Mouse (Mus musculus): Measurements from ENCODE around the gene Hamp2. TPM values are rescaled to one million over a fixed set of nuclear protein-coding genes. Genes with fewer than 3 reads are reported as not detected.

Gene Hamp2
- not detected for polyA plus RNA-seq (2017; shearing (Covaris generic))

DNA sequence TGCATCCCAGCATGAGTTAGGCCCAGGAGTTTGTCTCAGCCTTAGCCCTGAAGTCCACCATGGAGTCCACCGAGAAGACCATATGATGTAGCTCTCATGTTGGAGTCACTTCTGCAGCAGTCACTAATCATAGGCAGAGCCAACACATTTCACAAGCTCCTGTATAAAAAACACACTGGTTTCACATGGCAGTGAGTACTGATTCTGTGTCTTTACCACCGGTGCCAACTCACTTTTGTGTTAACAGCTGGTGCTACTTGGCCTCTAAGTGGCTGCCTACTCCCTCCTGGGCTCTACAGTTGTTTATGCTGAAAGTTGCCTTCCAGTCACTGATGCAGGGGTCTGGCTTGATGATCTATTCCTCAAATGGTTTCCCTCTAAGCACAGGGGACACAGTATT, at the start of gene Hamp2:
Gene Hamp2, minus strand, starts transcription at position 101 of the 400 bp plus-strand sequence.

DNA sequence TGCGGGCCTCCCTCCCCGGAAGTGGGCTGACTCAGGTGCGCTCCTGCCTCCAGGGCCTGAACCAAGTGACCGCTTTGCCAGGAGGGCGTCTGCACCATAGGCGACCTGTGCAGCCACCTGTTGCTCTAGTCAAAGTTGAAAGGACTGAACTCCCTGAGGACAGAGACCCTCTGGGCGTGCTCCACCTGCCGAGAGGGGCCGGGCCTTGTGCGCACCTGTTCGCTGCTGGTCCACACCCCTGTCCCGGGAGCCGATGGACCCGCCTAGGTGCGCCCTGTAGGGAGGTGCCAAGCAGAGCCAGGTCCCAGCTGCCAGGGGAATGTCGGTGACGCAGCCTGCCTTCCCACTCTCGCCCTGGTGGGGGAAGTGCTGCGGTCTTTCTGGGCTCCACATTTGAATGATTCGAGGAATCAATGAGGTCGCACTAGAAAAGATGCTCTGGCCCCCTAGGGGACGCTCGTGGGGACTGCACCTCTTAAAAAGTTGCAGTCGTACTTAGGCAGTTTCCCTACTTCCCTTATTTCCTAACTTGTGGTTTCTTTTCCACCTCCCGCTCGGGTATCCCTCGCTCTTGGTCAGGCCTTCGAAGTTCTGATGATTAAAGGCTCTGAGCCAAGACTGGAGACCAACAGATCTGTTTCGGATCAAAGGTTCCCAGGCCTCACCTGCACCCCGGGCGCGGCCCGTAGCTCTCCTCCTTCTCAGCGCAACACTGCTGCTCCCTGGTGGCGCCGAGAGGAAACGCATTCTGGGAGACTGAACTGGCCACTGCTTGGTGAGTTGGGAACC, 49.2 kb upstream of the Hamp2 start, which contains the start of gene Fam187b:
Gene Fam187b, plus strand, starts transcription at position 290 of the 789 bp plus-strand sequence.

DNA sequence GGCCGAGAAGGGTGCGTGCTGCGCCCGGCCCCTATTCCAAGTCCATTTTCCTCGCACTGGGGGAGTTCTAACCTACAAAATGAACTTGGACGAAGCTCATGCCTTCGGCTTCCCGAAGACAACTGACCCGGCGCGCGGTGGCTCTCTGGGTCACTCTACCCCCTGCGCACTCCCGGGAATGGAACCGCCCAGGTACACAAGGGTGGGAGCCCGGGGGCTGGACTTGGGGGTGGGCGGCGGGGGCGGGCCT, 48.7 kb upstream of the Hamp2 start, which contains the start of gene Lsr:
Gene Lsr, minus strand, starts transcription at position 214 of the 250 bp plus-strand sequence.

DNA sequence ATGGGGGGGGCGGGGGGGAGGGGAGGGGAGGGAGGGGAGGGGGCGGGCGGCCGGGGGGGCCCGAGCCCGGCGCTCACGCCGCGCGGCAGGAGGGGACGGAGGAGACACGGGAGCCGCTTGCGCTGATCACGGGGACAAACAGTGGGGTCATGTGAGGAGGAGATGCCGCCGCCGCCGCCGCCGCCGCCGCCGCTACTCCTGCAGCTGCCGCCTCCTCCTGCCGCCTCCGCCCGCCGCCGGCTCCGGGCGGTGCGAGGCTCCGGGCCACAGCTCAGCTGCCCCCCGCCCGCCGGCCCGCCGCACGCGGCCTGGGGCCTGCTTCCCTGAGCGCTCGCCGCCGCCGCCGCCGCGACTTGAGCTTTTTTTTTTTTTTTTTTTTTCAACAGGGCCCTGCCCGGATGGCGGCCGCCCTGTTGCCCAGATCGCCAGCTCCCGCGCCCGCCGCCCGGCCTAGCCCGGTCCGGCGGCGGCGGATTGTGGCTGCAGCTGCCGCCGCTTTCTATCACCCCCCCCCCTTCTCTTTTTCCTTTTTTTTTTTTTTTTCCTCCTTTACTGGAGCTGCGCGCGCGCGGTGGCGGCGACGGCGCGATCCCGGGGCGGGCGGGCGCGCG, 32.4 kb upstream of the Hamp2 start, which contains the start of gene Usf2:
Gene Usf2, minus strand, starts transcription at position 48 of the 611 bp plus-strand sequence.

DNA sequence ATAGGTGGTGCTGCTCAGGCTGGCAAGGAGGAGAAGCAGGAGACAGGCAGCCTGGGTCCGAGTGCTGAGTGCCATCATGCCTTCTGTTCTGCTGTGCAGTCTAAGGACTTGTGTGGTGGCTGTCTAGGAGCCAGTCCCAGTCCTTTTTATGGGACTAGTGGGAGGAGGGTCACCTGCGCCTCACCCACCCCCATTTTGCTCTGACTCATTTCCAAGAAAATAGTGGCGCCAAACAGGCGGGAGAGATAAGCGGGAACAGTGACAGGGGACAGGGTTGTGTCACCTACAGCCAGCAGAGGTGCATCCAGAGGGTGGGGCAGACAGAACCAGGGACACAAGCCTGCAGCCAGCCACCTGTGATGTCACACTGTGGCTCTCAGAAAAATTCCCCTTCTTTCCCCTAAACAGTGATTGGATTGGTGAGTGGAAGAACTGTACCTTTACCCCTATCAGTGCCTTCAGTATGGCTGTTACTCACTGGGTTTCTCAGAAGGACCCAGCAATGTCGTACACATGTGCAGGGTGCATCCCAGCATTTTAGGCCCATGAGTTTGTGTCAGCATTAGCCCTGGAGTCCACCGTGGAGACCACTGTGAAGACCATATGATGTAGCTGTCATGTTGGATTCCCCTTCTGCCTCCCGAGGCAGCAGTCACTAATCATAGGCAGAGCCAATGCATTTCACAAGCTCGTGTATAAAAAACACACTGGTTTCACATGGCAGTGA, 19.6 kb upstream of the Hamp2 start, which contains the start of gene Hamp:
Gene Hamp, minus strand, starts transcription at position 124 of the 727 bp plus-strand sequence.

DNA sequence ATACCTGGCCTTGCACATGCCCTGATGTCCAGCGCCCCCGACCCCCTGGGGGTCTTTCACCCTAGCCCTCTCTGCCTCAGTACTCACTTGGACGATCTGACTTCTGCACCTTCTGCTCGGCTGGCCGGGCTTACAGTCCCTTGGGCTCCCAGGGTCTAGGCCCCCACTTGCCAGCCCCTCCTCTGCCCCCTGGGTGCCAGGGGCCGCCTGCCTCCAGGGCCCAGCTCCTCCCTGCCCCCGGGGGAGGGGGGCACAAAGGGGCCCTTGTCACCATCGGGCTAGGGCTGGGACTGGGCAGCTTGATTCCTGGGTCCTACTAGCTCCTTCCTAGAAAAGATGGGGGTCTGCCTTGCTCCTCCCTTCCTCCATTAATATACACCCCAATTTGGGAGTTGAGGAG, 9.7 kb downstream of the Hamp2 start, which contains the start of gene Mag:
Gene Mag, minus strand, starts transcription at position 142 of the 400 bp plus-strand sequence.

DNA sequence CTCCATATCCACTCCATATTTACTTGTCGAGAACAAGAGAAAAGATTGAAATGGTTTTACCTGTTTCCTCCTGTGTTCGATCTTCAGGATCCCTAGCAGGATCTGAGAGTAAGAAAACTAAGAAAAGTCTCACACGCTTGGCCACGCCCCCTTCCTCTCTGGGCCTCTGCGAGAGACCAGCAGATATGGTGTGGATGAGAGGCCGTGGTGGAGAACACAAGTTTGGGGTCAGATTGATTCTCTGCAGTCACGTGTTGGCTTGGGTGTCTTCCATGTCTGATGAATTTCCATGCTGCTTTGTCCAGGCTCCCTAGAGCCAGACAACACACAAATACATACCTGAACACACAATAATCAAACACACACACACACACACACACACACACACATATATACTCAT, 44.3 kb downstream of the Hamp2 start, which contains the start of gene Cd22:
Gene Cd22, minus strand, starts transcription at position 167 of the 400 bp plus-strand sequence.

Other genes starting within 250 kb of the Hamp2 start
- gene 2200002J24Rik, start 225.8 kb downstream of the Hamp2 start, polyA plus RNA-seq (2017; shearing (Covaris generic)) = not detected
- not detected for gene Atp4a, start 212.5 kb downstream of the Hamp2 start, polyA plus RNA-seq (2017; shearing (Covaris generic))
- gene Tmem147, start 195.1 kb downstream of the Hamp2 start, polyA plus RNA-seq (2017; shearing (Covaris generic)) = 133 TPM
- 0.63 TPM for gene Gapdhs, start 181.0 kb downstream of the Hamp2 start, polyA plus RNA-seq (2017; shearing (Covaris generic))
- 1.1 TPM for gene Sbsn, start 173.2 kb downstream of the Hamp2 start, polyA plus RNA-seq (2017; shearing (Covaris generic))
- not detected for gene Dmkn, start 160.9 kb downstream of the Hamp2 start, polyA plus RNA-seq (2017; shearing (Covaris generic))
- not detected for gene Krtdap, start 136.8 kb downstream of the Hamp2 start, polyA plus RNA-seq (2017; shearing (Covaris generic))
- gene Ffar2, start 100.9 kb downstream of the Hamp2 start, polyA plus RNA-seq (2017; shearing (Covaris generic)) = 0.51 TPM
- gene Ffar3, start 68.5 kb downstream of the Hamp2 start, polyA plus RNA-seq (2017; shearing (Covaris generic)) = not detected
- 0.06 TPM for gene Ffar1, start 63.1 kb downstream of the Hamp2 start, polyA plus RNA-seq (2017; shearing (Covaris generic))
- 14.0 TPM for gene Cd22, start 44.3 kb downstream of the Hamp2 start, polyA plus RNA-seq (2017; shearing (Covaris generic))
- not detected for gene Mag, start 9.8 kb downstream of the Hamp2 start, polyA plus RNA-seq (2017; shearing (Covaris generic))
- not detected for gene Hamp, start 19.4 kb upstream of the Hamp2 start, polyA plus RNA-seq (2017; shearing (Covaris generic))
- 8.8 TPM for gene Usf2, start 32.1 kb upstream of the Hamp2 start, polyA plus RNA-seq (2017; shearing (Covaris generic))
- gene Lsr, start 48.8 kb upstream of the Hamp2 start, polyA plus RNA-seq (2017; shearing (Covaris generic)) = 2.7 TPM
- 0.72 TPM for gene Fam187b, start 49.1 kb upstream of the Hamp2 start, polyA plus RNA-seq (2017; shearing (Covaris generic))
- 1,946 TPM for gene Fxyd5, start 117.8 kb upstream of the Hamp2 start, polyA plus RNA-seq (2017; shearing (Covaris generic))
- gene Fxyd7, start 126.8 kb upstream of the Hamp2 start, polyA plus RNA-seq (2017; shearing (Covaris generic)) = not detected
- not detected for gene Fxyd1, start 132.5 kb upstream of the Hamp2 start, polyA plus RNA-seq (2017; shearing (Covaris generic))
- not detected for gene Lgi4, start 134.7 kb upstream of the Hamp2 start, polyA plus RNA-seq (2017; shearing (Covaris generic))
- gene Fxyd3, start 152.0 kb upstream of the Hamp2 start, polyA plus RNA-seq (2017; shearing (Covaris generic)) = not detected
- gene Hpn, start 190.6 kb upstream of the Hamp2 start, polyA plus RNA-seq (2017; shearing (Covaris generic)) = 9.4 TPM
- not detected for gene Scn1b, start 202.3 kb upstream of the Hamp2 start, polyA plus RNA-seq (2017; shearing (Covaris generic))
- 192 TPM for gene Gramd1a, start 231.2 kb upstream of the Hamp2 start, polyA plus RNA-seq (2017; shearing (Covaris generic))